Mouse (Mus musculus) liver, embryonic 13.5 days (tissue): ENCODE results near the gene Capn7. TPM values are rescaled to one million over a fixed set of nuclear protein-coding genes. Genes with fewer than 3 reads are reported as not detected.
A peak's percentile ranks its signal among the peaks of the same experiment; 100 is the strongest.

Experiments used
- ATAC-seq: fragments of 200-750 bp; cut with Nextera tagmentation; 2 replicates; pipeline ENCODE4 v1.8.0; 2017; ENCODE audit warnings: low read depth, mild to moderate bottlenecking, moderate number of reproducible peaks, moderate library complexity
- DNase-seq: peaks from one replicate; pipeline ENCODE4 v3.0.0; 2022
- H3K27ac ChIP-seq: fragments of 300-500 bp; sonication (generic); 2 replicates; pipeline ENCODE4 v1.5.1; 2015; ENCODE audit warnings: moderate library complexity, mild to moderate bottlenecking, inconsistent platforms
- H3K27me3 ChIP-seq: fragments of 300-500 bp; sonication (generic); 2 replicates; pipeline ENCODE4 v1.6.1; 2015; ENCODE audit warnings: mild to moderate bottlenecking, inconsistent platforms
- H3K36me3 ChIP-seq: fragments of 300-500 bp; sonication (generic); 2 replicates; pipeline ENCODE4 v1.6.1; 2015; ENCODE audit warnings: mild to moderate bottlenecking, inconsistent platforms
- H3K4me1 ChIP-seq: fragments of 300-500 bp; sonication (generic); replicated peaks from 2 replicates; pipeline ENCODE4 v1.6.1; 2015; ENCODE audit warnings: inconsistent platforms
- H3K4me2 ChIP-seq: fragments of 300-500 bp; sonication (generic); 2 replicates; pipeline ENCODE4 v1.6.1; 2015; ENCODE audit warnings: inconsistent platforms, mild to moderate bottlenecking, moderate library complexity
- H3K4me3 ChIP-seq: fragments of 300-500 bp; sonication (generic); replicated peaks from 2 replicates; pipeline ENCODE4 v1.5.1; 2015; ENCODE audit warnings: mild to moderate bottlenecking, inconsistent platforms
- H3K9ac ChIP-seq: fragments of 300-500 bp; sonication (generic); 2 replicates; pipeline ENCODE4 v1.6.1; 2015; ENCODE audit warnings: mild to moderate bottlenecking, inconsistent platforms
- H3K9me3 ChIP-seq: fragments of 300-500 bp; sonication (generic); replicated peaks from 2 replicates; pipeline ENCODE4 v1.6.1; 2016; ENCODE audit warnings: inconsistent platforms
- WGBS: fragments of 180-500 bp; shearing (Covaris S2); methylation state at CpG from one replicate; pipeline ENCODE4 v1.1.7; 2015; ENCODE audit not compliant: insufficient replicate concordance; 5-methylcytosine and 5-hydroxymethylcytosine counted together
- polyA plus RNA-seq: library from polyadenylated mRNA; unstranded; fragments of >200 nt; fragmentation: Nextera tagmentation; extraction: Ambion mirVana; gene quantifications from 2 replicates; pipeline ENCODE4 v1.2.1, GENCODE M21; 2015

The Capn7 gene
- polyA plus RNA-seq, 1 experiment from 2014 or later = 18.1 TPM

DNA sequence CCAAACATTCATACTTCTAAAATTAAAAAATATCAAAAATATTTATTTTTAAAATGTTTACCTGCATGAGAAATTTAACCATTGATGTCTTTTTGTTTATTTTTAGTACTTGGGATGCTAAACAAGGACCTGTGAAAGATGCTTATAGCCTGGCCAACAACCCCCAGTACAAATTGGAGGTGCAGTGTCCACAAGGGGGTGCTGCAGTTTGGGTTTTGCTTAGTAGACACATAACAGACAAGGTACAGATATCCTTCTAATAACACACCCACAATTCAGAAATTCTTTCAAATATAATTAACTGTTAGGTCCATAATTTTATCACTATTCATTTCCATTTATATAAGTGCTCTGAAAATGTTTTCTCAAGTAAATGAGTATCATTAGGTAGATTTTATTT, 28.9 kb downstream of the Capn7 start:
- Histone ChIP-seq H3K27me3 (no peaks in the 10 kb centered on the region), H3K4me1 (peaks cover 8% of the 10 kb centered on the region), H3K27ac (no peak overlapping the region), H3K9ac (no peak overlapping the region), H3K4me3 (no peak overlapping the region), H3K36me3 (peaks cover 66% of the 10 kb centered on the region), H3K4me2 (no peak overlapping the region), H3K9me3 (no peaks in the 10 kb centered on the region)
- ATAC-seq = no peak
- peak; percentile 50 for DNase-seq

DNA sequence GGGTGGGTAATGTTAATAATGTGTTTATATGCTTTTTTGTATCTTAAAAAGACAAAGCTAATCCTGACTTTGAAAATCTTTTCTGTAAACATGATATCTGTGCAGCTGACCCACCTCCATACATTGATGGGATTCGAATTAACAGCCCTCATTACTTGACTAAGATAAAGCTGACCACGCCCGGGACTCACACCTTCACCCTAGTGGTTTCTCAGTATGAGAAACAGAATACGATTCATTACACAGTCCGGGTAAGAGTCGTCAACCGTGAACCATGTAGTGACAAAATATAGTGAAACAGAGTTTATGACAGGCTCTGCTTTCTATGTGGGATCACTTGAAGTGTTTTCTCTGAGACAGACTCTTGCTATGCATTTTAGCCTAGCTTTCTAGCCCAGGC, 31.5 kb downstream of the Capn7 start:
- Histone ChIP-seq H3K4me3 (no peak overlapping the region), H3K27me3 (no peaks in the 10 kb centered on the region), H3K4me2 (no peak overlapping the region), H3K4me1 (peaks cover 8% of the 10 kb centered on the region), H3K9ac (no peak overlapping the region), H3K9me3 (no peaks in the 10 kb centered on the region), H3K36me3 (peaks cover 72% of the 10 kb centered on the region), H3K27ac (no peak overlapping the region)
- 68% methylated on average over 7 of the region's 7 CpGs for WGBS
- DNase-seq = no peak
- ATAC-seq = no peak

- ATAC-seq = no peak
Observed at GRCm38 (mm10) chr14:31369377-31369776, 32.9 kb downstream of the Capn7 start.

DNA sequence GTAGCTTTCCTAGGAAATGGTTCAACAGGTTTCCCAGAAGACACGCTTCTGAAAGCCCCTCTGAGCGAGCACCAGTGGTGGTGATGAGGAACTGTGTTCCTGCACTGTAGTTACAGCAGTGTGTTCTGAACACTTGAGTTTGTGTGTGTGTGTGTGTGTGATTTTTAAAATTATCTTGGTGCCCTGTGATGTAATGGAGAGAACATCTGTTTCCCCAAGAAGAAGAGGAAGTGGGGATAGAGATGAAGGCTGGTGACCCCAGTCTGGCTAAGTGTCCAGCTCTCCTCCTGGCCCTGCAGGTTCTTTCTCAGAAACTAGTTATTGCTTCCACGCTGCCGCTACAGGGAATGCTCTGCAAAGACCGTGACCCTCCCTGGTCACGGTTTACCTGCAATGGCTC, 38.0 kb downstream of the Capn7 start:
- no peak overlapping the region for H3K27ac ChIP-seq
- no peak overlapping the region for H3K4me3 ChIP-seq
- no peak for DNase-seq
- H3K9me3 ChIP-seq = no peaks in the 10 kb centered on the region
- H3K4me1 ChIP-seq = no peaks in the 10 kb centered on the region; the same call in 1 of the 2 replicates
- no peaks in the 10 kb centered on the region for H3K27me3 ChIP-seq
- H3K4me2 ChIP-seq = no peak overlapping the region
- no peak overlapping the region for H3K9ac ChIP-seq
- no peak for ATAC-seq
- WGBS = 79% methylated on average over 6 of the region's 6 CpGs
- H3K36me3 ChIP-seq = peaks cover 89% of the 10 kb centered on the region

More at GRCm38 (mm10) chr14:31369377-31369776, 32.9 kb downstream of the Capn7 start:
- H3K9ac ChIP-seq = no peak overlapping the region
- WGBS = 82% methylated on average over 3 of the region's 3 CpGs
- H3K9me3 ChIP-seq = no peaks in the 10 kb centered on the region
- H3K4me3 ChIP-seq = no peak overlapping the region
- H3K27me3 ChIP-seq = no peaks in the 10 kb centered on the region
- no peak for DNase-seq
- H3K4me2 ChIP-seq = no peak overlapping the region
- H3K27ac ChIP-seq = no peak overlapping the region
- H3K36me3 ChIP-seq = peaks cover 72% of the 10 kb centered on the region
- H3K4me1 ChIP-seq = peaks cover 8% of the 10 kb centered on the region

DNA sequence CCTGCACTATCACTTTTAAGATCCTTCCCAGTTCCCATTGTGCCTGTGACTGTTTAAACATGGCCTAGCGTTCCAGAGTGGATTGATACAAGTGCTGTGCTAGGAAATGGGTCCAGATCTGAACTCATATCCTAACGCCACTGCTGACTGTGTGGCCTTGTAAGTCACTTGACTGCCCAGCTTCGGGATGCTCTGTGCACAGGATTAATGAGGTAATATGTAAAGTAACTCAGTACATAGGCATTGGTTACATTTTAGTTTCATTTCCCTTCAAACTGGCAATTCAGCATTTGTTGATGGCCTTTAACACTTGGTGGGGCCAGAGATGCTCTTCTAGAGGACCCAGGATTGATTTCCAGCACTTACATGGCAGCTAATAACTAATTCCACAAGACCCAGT, 39.9 kb downstream of the Capn7 start:
- ATAC-seq (no peak), DNase-seq (no peak)
- H3K36me3 ChIP-seq = peaks cover 71% of the 10 kb centered on the region
- H3K4me1 ChIP-seq = no peaks in the 10 kb centered on the region; the same call in 1 of the 2 replicates
- H3K27me3 ChIP-seq = no peaks in the 10 kb centered on the region
- WGBS = 78% methylated on average over 3 of the region's 3 CpGs
- no peaks in the 10 kb centered on the region for H3K9me3 ChIP-seq
- no peak overlapping the region for H3K9ac ChIP-seq
- H3K4me3 ChIP-seq = no peak overlapping the region
- H3K27ac ChIP-seq = no peak overlapping the region
- no peak overlapping the region for H3K4me2 ChIP-seq

- no peaks in the 10 kb centered on the region for H3K27me3 ChIP-seq
- H3K4me3 ChIP-seq = no peak overlapping the region
- peaks cover 21% of the 10 kb centered on the region for H3K36me3 ChIP-seq
- DNase-seq (no peak), ATAC-seq (no peak)
- no peak overlapping the region for H3K27ac ChIP-seq
- 79% methylated on average over 8 of the region's 8 CpGs for WGBS
- H3K4me1 ChIP-seq = peaks cover 15% of the 10 kb centered on the region
- H3K4me2 ChIP-seq = no peak overlapping the region
- no peaks in the 10 kb centered on the region for H3K9me3 ChIP-seq
- no peak overlapping the region for H3K9ac ChIP-seq
Observed at GRCm38 (mm10) chr14:31382276-31382675, 45.8 kb downstream of the Capn7 start.

DNA sequence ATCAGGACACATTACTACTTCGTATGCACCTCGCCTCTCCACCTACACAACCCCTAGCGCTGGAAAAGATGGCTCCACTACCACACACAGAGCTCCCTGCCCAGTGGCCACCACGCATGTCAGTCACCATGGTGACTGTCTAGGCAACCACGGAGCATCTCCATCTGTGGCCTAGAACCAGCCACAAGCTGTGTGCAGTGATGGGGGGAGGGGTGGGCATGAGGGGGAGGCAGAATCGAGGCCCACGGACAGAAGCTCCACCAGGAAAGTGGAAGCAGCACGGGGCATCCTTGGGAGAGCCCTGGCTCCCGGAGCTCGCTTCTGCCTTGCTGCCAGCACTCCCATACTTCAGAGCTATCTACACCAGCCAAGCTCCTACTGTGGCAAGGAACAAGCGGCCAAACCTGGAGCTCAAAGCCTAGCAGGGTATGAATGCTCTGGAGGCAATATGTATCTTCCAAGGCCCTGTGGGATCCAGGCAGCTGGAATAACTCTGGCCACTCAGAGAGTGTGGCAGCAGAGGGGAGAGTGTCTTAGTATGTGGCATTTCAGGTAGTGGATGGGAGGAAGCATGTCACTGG, 47.1 kb downstream of the Capn7 start:
- no peaks in the 10 kb centered on the region for H3K27me3 ChIP-seq
- no peak overlapping the region for H3K27ac ChIP-seq
- H3K4me2 ChIP-seq = no peak overlapping the region
- WGBS = 68% methylated on average over 11 of the region's 11 CpGs
- H3K4me1 ChIP-seq = peaks cover 22% of the 10 kb centered on the region
- peaks cover 8% of the 10 kb centered on the region for H3K36me3 ChIP-seq
- H3K9ac ChIP-seq = no peak overlapping the region
- no peak for ATAC-seq
- no peak overlapping the region for H3K4me3 ChIP-seq
- no peak for DNase-seq
- no peaks in the 10 kb centered on the region for H3K9me3 ChIP-seq

- H3K4me3 ChIP-seq = no peak overlapping the region
- WGBS = 59% methylated on average over 13 of the region's 13 CpGs
- H3K27ac ChIP-seq = no peak overlapping the region
Observed at GRCm38 (mm10) chr14:31384366-31385323, 48.2 kb downstream of the Capn7 start.

DNA sequence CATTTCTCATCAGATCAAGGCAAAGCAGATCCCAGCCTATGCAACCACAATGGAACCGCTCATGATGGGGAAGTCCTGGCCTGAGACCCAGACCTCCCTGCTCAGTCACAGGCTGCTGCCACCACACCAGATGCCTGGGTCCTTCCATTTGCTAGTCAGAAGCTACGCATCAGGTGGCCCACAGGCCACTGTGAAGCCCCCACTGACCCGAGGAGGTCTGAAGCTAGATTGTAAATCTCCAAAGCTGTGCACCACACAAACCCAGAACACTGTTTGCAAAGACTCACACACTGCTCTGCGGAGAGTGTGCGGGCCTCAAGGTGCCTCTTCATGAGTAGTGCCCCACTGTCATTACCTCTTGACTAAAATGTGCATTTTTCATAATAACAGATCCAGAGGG, 49.0 kb downstream of the Capn7 start:
- Histone ChIP-seq H3K4me2 (no peak overlapping the region), H3K9ac (no peak overlapping the region), H3K4me1 (peaks cover 26% of the 10 kb centered on the region), H3K27ac (peak overlapping the region; percentile 20; the same call in 1 of the 2 replicates), H3K4me3 (no peak overlapping the region), H3K27me3 (no peaks in the 10 kb centered on the region), H3K9me3 (no peaks in the 10 kb centered on the region), H3K36me3 (no peaks in the 10 kb centered on the region)
- ATAC-seq = no peak
- WGBS = 66% methylated on average over 5 of the region's 5 CpGs
- no peak for DNase-seq

More at GRCm38 (mm10) chr14:31384366-31385323, 48.2 kb downstream of the Capn7 start:
- H3K27me3 ChIP-seq = no peaks in the 10 kb centered on the region
- peaks cover 26% of the 10 kb centered on the region for H3K4me1 ChIP-seq
- no peaks in the 10 kb centered on the region for H3K36me3 ChIP-seq
- ATAC-seq (no peak), DNase-seq (no peak)
- no peak overlapping the region for H3K4me2 ChIP-seq
- no peak overlapping the region for H3K9ac ChIP-seq
- no peaks in the 10 kb centered on the region for H3K9me3 ChIP-seq

DNA sequence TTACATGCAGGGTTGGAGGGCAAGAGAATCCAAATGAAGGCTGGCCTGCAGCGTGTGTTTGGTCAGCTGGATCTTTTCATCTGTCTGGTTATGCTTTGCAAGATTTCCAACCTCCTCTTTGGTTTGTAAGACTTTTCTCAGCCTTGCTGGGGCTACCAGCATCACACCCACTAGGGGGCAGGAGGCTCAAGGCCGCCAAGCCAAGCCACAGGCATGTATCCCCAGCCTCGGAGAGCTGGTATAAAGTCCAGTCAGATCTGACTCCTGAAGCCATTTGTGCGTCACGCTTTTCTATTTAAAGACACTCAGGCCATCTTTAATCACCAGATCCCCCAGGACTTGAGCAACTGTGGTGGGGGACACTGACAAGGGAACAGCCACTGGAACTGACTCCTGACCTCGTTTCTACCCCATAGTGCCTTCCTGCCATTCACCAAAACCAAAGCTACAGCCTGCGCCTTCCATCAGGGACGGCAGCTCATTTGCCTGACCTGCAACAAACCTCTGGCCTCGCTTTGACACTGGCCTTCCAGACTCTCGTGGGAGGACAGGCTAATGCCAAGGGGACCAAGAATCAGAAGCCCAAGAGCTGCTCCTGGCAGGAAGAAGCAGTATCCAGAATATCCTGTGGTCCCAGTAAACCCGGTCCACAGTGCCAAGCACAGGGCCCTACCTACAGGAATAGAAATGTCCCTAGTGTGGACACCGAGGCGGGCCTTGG, 49.7 kb downstream of the Capn7 start:
- 0 out of 2 replicates have a peak overlapping the region, but pooled peaks have one; percentile 15 for H3K27ac ChIP-seq
- no peaks in the 10 kb centered on the region for H3K9me3 ChIP-seq

GRCm38 (mm10) chr14:31387301-31387981, 51.0 kb downstream of the Capn7 start:
- H3K4me1 ChIP-seq = peaks cover 26% of the 10 kb centered on the region
- WGBS = 36% methylated on average over 11 of the region's 11 CpGs

More for the DNA sequence above, 49.7 kb downstream of the Capn7 start:
- Histone ChIP-seq H3K4me1 (peaks cover 26% of the 10 kb centered on the region), H3K27me3 (no peaks in the 10 kb centered on the region), H3K4me2 (no peak overlapping the region), H3K36me3 (no peaks in the 10 kb centered on the region), H3K4me3 (no peak overlapping the region), H3K9ac (no peak overlapping the region)
- DNase-seq = peak; percentile 43
- 33% methylated on average over 13 of the region's 13 CpGs for WGBS
- no peak for ATAC-seq

More at GRCm38 (mm10) chr14:31387301-31387981, 51.0 kb downstream of the Capn7 start:
- Histone ChIP-seq H3K27ac (no peak overlapping the region), H3K4me3 (no peak overlapping the region), H3K9me3 (no peaks in the 10 kb centered on the region), H3K36me3 (no peaks in the 10 kb centered on the region), H3K9ac (no peak overlapping the region; the same call in 1 of the 2 replicates), H3K27me3 (no peaks in the 10 kb centered on the region), H3K4me2 (no peak overlapping the region)
- DNase-seq (no peak), ATAC-seq (no peak)
